Mouse (Mus musculus) heart, embryonic 11.5 days (tissue): ENCODE measurements at regions not wholly inside any gene's neighbourhood (a gene's known extent, or its start where the extent isn't known, plus 50 kb on each side); places are given as distances from the start of the nearest gene placed in this dataset.

ENCODE experiments used
- ATAC-seq: fragments of 200-750 bp; cut with Nextera tagmentation; replicated peaks from 2 replicates; pipeline ENCODE4 v1.8.0; 2017; ENCODE audit warnings: moderate library complexity; ENCODE audit not compliant: insufficient number of reproducible peaks, low FRiP score, low TSS enrichment
- H3K27ac ChIP-seq: fragments of 300-500 bp; sonication (generic); 2 replicates; pipeline ENCODE4 v1.5.1; 2014; ENCODE audit warnings: mild to moderate bottlenecking, low read depth, low read length
- H3K27me3 ChIP-seq: fragments of 300-500 bp; sonication (generic); 2 replicates; pipeline ENCODE4 v1.6.1; 2014; ENCODE audit warnings: mild to moderate bottlenecking, low read length, mixed read lengths; ENCODE audit not compliant: control insufficient read depth, insufficient read depth
- H3K36me3 ChIP-seq: fragments of 300-500 bp; sonication (generic); 2 replicates; pipeline ENCODE4 v1.6.1; 2014; ENCODE audit warnings: mild to moderate bottlenecking, low read length, moderate library complexity, mixed read lengths; ENCODE audit not compliant: control insufficient read depth, insufficient read depth
- H3K4me1 ChIP-seq: fragments of 300-500 bp; sonication (generic); 2 replicates; pipeline ENCODE4 v1.6.1; 2014; ENCODE audit warnings: low read length; ENCODE audit not compliant: control insufficient read depth, insufficient read depth
- H3K4me2 ChIP-seq: fragments of 300-500 bp; sonication (generic); 2 replicates; pipeline ENCODE4 v1.6.1; 2014; ENCODE audit warnings: mild to moderate bottlenecking, moderate library complexity
- H3K4me3 ChIP-seq: fragments of 300-500 bp; sonication (generic); 2 replicates; pipeline ENCODE4 v1.5.1; 2014; ENCODE audit warnings: low read depth, low read length
- H3K9ac ChIP-seq: fragments of 300-500 bp; sonication (generic); 2 replicates; pipeline ENCODE4 v1.6.1; 2014; ENCODE audit warnings: mild to moderate bottlenecking, low read depth, low read length, moderate library complexity
- H3K9me3 ChIP-seq: fragments of 300-500 bp; sonication (generic); replicated peaks from 2 replicates; pipeline ENCODE4 v1.6.1; 2016; ENCODE audit warnings: low read length; ENCODE audit not compliant: control insufficient read depth
- WGBS: fragments of 180-500 bp; shearing (Covaris S2); extraction: QIAGEN DNeasy Blood & Tissue Kit; methylation state at CpG from one replicate; pipeline ENCODE4 v1.1.7; 2014; ENCODE audit not compliant: insufficient replicate concordance; 5-methylcytosine and 5-hydroxymethylcytosine counted together

- Histone ChIP-seq H3K4me3 (no peak overlapping the region), H3K4me2 (no peak overlapping the region), H3K36me3 (no peaks in the 10 kb centered on the region), H3K9me3 (no peaks in the 10 kb centered on the region), H3K27me3 (no peaks in the 10 kb centered on the region), H3K4me1 (no peaks in the 10 kb centered on the region), H3K27ac (no peak overlapping the region), H3K9ac (no peak overlapping the region)
- ATAC-seq: no peak
- WGBS: 62% methylated on average over 6 of the region's 6 CpGs
These were observed 561.5 kb downstream of the Mdfic start for GRCm38 (mm10) chr6:16281938-16282337.
